Mouse (Mus musculus) hindbrain, embryonic 16.5 days (tissue): Measurements from ENCODE around the gene Gstm7. TPM values are rescaled to one million over a fixed set of nuclear protein-coding genes. Genes with fewer than 3 reads are reported as not detected.
"Not testable (repeated sequence)": the region's sequence is repeated elsewhere in the genome, so short reads cannot be mapped to it uniquely, and the experiment has no call there.

Source experiments
- ATAC-seq: fragments of 200-750 bp; cut with Nextera tagmentation; 2 replicates; pipeline ENCODE4 v1.8.0; 2017; ENCODE audit warnings: moderate TSS enrichment, moderate library complexity
- H3K27ac ChIP-seq: fragments of 300-500 bp; sonication (generic); 2 replicates; pipeline ENCODE4 v1.5.1; 2014; ENCODE audit warnings: low read depth, mild to moderate bottlenecking, control low read depth, low read length, moderate library complexity
- H3K27me3 ChIP-seq: fragments of 300-500 bp; sonication (generic); replicated peaks from 2 replicates; pipeline ENCODE4 v1.6.1; 2014; ENCODE audit warnings: low read length; ENCODE audit not compliant: control insufficient read depth, insufficient read depth
- H3K36me3 ChIP-seq: fragments of 300-500 bp; sonication (generic); 2 replicates; pipeline ENCODE4 v1.6.1; 2014; ENCODE audit warnings: mild to moderate bottlenecking, low read length, moderate library complexity, mixed read lengths; ENCODE audit not compliant: control insufficient read depth, insufficient read depth
- H3K4me1 ChIP-seq: fragments of 300-500 bp; sonication (generic); 2 replicates; pipeline ENCODE4 v1.6.1; 2014; ENCODE audit warnings: low read depth, low read length; ENCODE audit not compliant: control insufficient read depth, insufficient read depth
- H3K4me2 ChIP-seq: fragments of 300-500 bp; sonication (generic); 2 replicates; pipeline ENCODE4 v1.6.1; 2014; ENCODE audit warnings: mild to moderate bottlenecking, low read length, control low read depth, moderate library complexity
- H3K4me3 ChIP-seq: fragments of 300-500 bp; sonication (generic); 2 replicates; pipeline ENCODE4 v1.5.1; 2014; ENCODE audit warnings: mild to moderate bottlenecking, low read length, control low read depth, moderate library complexity
- H3K9ac ChIP-seq: fragments of 300-500 bp; sonication (generic); 2 replicates; pipeline ENCODE4 v1.6.1; 2014; ENCODE audit warnings: low read depth, mild to moderate bottlenecking, control low read depth, low read length, moderate library complexity
- H3K9me3 ChIP-seq: fragments of 300-500 bp; sonication (generic); 2 replicates; pipeline ENCODE4 v1.6.1; 2014; ENCODE audit warnings: mild to moderate bottlenecking, low read length, moderate library complexity; ENCODE audit not compliant: control insufficient read depth
- WGBS: fragments of 180-500 bp; shearing (Covaris S2); extraction: QIAGEN DNeasy Blood & Tissue Kit; methylation state at CpG from one replicate; pipeline ENCODE4 v1.1.7; 2014; 5-methylcytosine and 5-hydroxymethylcytosine counted together
- polyA plus RNA-seq: library from polyadenylated mRNA; unstranded; fragments of >200 nt; fragmentation: Nextera tagmentation; extraction: Ambion mirVana; gene quantifications from 2 replicates; pipeline ENCODE4 v1.2.1, GENCODE M21; 2015

The Gstm7 gene
- polyA plus RNA-seq, 1 experiment from 2014 or later, result 43.2 TPM

- H3K4me1 ChIP-seq, result no peaks in the 10 kb centered on the region
- H3K9ac ChIP-seq, result no peak overlapping the region
- H3K36me3 ChIP-seq, result no peaks in the 10 kb centered on the region
- WGBS, result 63% methylated on average over 5 of the region's 5 CpGs
- no peak overlapping the region for H3K27ac ChIP-seq
- H3K4me3 ChIP-seq, result no peak overlapping the region
- no peak overlapping the region for H3K4me2 ChIP-seq
- no peaks in the 10 kb centered on the region for H3K27me3 ChIP-seq
- H3K9me3 ChIP-seq, result no peaks in the 10 kb centered on the region
- ATAC-seq, result no peak
These were observed 33.2 kb upstream of the Gstm7 start for GRCm38 (mm10) chr3:107964656-107965308.

- H3K4me3 ChIP-seq, result no peak overlapping the region
- H3K27me3 ChIP-seq, result no peaks in the 10 kb centered on the region
- no peaks in the 10 kb centered on the region for H3K36me3 ChIP-seq
- H3K4me1 ChIP-seq, result no peaks in the 10 kb centered on the region
- H3K9me3 ChIP-seq, result no peaks in the 10 kb centered on the region
- no peak overlapping the region for H3K9ac ChIP-seq
- no peak for ATAC-seq
- 82% methylated on average over 4 of the region's 4 CpGs for WGBS
- no peak overlapping the region for H3K27ac ChIP-seq
- no peak overlapping the region for H3K4me2 ChIP-seq
These were observed 32.4 kb upstream of the Gstm7 start for GRCm38 (mm10) chr3:107964026-107964425.

- not testable (repeated sequence) for H3K4me1 ChIP-seq, H3K27ac ChIP-seq, ATAC-seq, H3K36me3 ChIP-seq, H3K27me3 ChIP-seq, H3K4me2 ChIP-seq, H3K9ac ChIP-seq, H3K4me3 ChIP-seq, H3K9me3 ChIP-seq
- WGBS, result 88% methylated on average over 9 of the region's 9 CpGs
These were observed 23.6 kb upstream of the Gstm7 start for GRCm38 (mm10) chr3:107955260-107955659.

- Histone ChIP-seq H3K27me3 (no peaks in the 10 kb centered on the region), H3K4me1 (no peaks in the 10 kb centered on the region; the same call in 1 of the 2 replicates), H3K4me2 (no peak overlapping the region), H3K4me3 (no peak overlapping the region), H3K36me3 (no peaks in the 10 kb centered on the region), H3K9me3 (no peaks in the 10 kb centered on the region), H3K9ac (no peak overlapping the region), H3K27ac (no peak overlapping the region)
- WGBS, result 84% methylated on average over 5 of the region's 5 CpGs
- ATAC-seq, result peak; percentile 46
These were observed 22.3 kb upstream of the Gstm7 start for GRCm38 (mm10) chr3:107953906-107954305.

GRCm38 (mm10) chr3:107953328-107953755, 21.7 kb upstream of the Gstm7 start:
- Histone ChIP-seq H3K27me3 (no peaks in the 10 kb centered on the region), H3K9ac (no peak overlapping the region), H3K4me2 (no peak overlapping the region), H3K36me3 (no peaks in the 10 kb centered on the region), H3K4me3 (no peak overlapping the region), H3K4me1 (no peaks in the 10 kb centered on the region; the same call in 1 of the 2 replicates), H3K27ac (0 out of 2 replicates have a peak overlapping the region, but pooled peaks have one; percentile 36), H3K9me3 (no peaks in the 10 kb centered on the region)
- 23% methylated on average over 6 of the region's 6 CpGs for WGBS
- ATAC-seq, result peak; percentile 92

- Histone ChIP-seq H3K9me3 (no peaks in the 10 kb centered on the region), H3K27ac (no peak overlapping the region), H3K36me3 (no peaks in the 10 kb centered on the region), H3K27me3 (no peaks in the 10 kb centered on the region), H3K4me2 (no peak overlapping the region), H3K9ac (no peak overlapping the region), H3K4me1 (no peaks in the 10 kb centered on the region; the same call in 1 of the 2 replicates), H3K4me3 (no peak overlapping the region)
- WGBS, result 89% methylated on average over 11 of the region's 11 CpGs
- ATAC-seq, result no peak
These were observed 18.9 kb upstream of the Gstm7 start for GRCm38 (mm10) chr3:107950531-107950930.

- not testable (repeated sequence) for H3K27ac ChIP-seq, H3K9ac ChIP-seq, H3K9me3 ChIP-seq, H3K27me3 ChIP-seq, ATAC-seq, H3K4me2 ChIP-seq, H3K4me1 ChIP-seq, H3K4me3 ChIP-seq, H3K36me3 ChIP-seq
- 90% methylated on average over 1 of the region's 1 CpGs for WGBS
These were observed 17.8 kb upstream of the Gstm7 start for GRCm38 (mm10) chr3:107949461-107949860.

- Histone ChIP-seq H3K36me3 (no peaks in the 10 kb centered on the region), H3K4me2 (no peak overlapping the region), H3K4me3 (no peak overlapping the region), H3K9ac (no peak overlapping the region), H3K9me3 (no peaks in the 10 kb centered on the region), H3K27me3 (no peaks in the 10 kb centered on the region), H3K4me1 (peaks cover 4% of the 10 kb centered on the region; the same call in 1 of the 2 replicates), H3K27ac (no peak overlapping the region)
- WGBS, result 69% methylated on average over 4 of the region's 4 CpGs
- ATAC-seq, result no peak
These were observed 14.1 kb upstream of the Gstm7 start for GRCm38 (mm10) chr3:107945729-107946128.

GRCm38 (mm10) chr3:107943239-107943990, 11.8 kb upstream of the Gstm7 start, which contains the start of gene Gstm6:
Gene Gstm6 (minus strand): TSS chr3:107943749.
- ATAC-seq, result peak; percentile 86
- Histone ChIP-seq H3K27ac (no peak within 1 kb of the TSS), H3K9ac (no peak within 1 kb of the TSS), H3K4me3 (peak within 1 kb of the TSS; percentile 28), H3K4me1 (peaks cover 6% of the 10 kb centered on the region; the same call in 1 of the 2 replicates), H3K4me2 (peak within 1 kb of the TSS; percentile 55), H3K36me3 (no peaks in the 10 kb centered on the region), H3K27me3 (no peaks in the 10 kb centered on the region), H3K9me3 (no peaks in the 10 kb centered on the region)
- 21% methylated on average over 20 of the region's 20 CpGs for WGBS
